Mouse (Mus musculus) heart, postnatal 0 days (tissue): ENCODE data around the gene Vamp1. TPM values are rescaled to one million over a fixed set of nuclear protein-coding genes. Genes with fewer than 3 reads are reported as not detected.

ENCODE experiments used
- ATAC-seq: fragments of 200-750 bp; cut with Nextera tagmentation; 2 replicates; pipeline ENCODE4 v1.8.0; 2017; ENCODE audit warnings: low read depth, moderate number of reproducible peaks, moderate library complexity; ENCODE audit not compliant: insufficient read depth
- DNase-seq: peaks from one replicate; pipeline ENCODE4 v3.0.0-alpha.2; 2016; ENCODE audit warnings: low spot score
- H3K27ac ChIP-seq: fragments of 300-500 bp; sonication (generic); 2 replicates; pipeline ENCODE4 v1.5.1; 2014; ENCODE audit warnings: low read depth, mild to moderate bottlenecking
- H3K27me3 ChIP-seq: fragments of 300-500 bp; sonication (generic); 2 replicates; pipeline ENCODE4 v1.6.1; 2014; ENCODE audit warnings: low read length, mixed read lengths; ENCODE audit not compliant: control insufficient read depth, insufficient read depth
- H3K36me3 ChIP-seq: fragments of 300-500 bp; sonication (generic); replicated peaks from 2 replicates; pipeline ENCODE4 v1.6.1; 2014; ENCODE audit warnings: low read length, mixed read lengths; ENCODE audit not compliant: control insufficient read depth, insufficient read depth
- H3K4me1 ChIP-seq: fragments of 300-500 bp; sonication (generic); 2 replicates; pipeline ENCODE4 v1.6.1; 2014; ENCODE audit warnings: antibody characterized with exemption; ENCODE audit not compliant: control insufficient read depth, insufficient read depth
- H3K4me2 ChIP-seq: fragments of 300-500 bp; sonication (generic); 2 replicates; pipeline ENCODE4 v1.6.1; 2014; ENCODE audit warnings: low read depth, mild to moderate bottlenecking, low read length, moderate library complexity
- H3K4me3 ChIP-seq: fragments of 300-500 bp; sonication (generic); 2 replicates; pipeline ENCODE4 v1.5.1; 2014; ENCODE audit warnings: low read depth, low read length
- H3K9ac ChIP-seq: fragments of 300-500 bp; sonication (generic); replicated peaks from 2 replicates; pipeline ENCODE4 v1.6.1; 2014; ENCODE audit warnings: low read depth, low read length, mixed read lengths
- H3K9me3 ChIP-seq: fragments of 300-500 bp; sonication (generic); replicated peaks from 2 replicates; pipeline ENCODE4 v1.6.1; 2016; ENCODE audit warnings: low read length; ENCODE audit not compliant: control insufficient read depth
- CTCF ChIP-seq: IDR thresholded peaks from 2 replicates; pipeline ENCODE4 v1.5.1; 2016; ENCODE audit warnings: antibody characterized with exemption, control low read depth, low read depth
- EP300 ChIP-seq: IDR thresholded peaks from 2 replicates; pipeline ENCODE4 v1.6.1; 2016; ENCODE audit warnings: antibody characterized with exemption, low read depth
- WGBS: fragments of 180-500 bp; shearing (Covaris S2); extraction: QIAGEN DNeasy Blood & Tissue Kit; methylation state at CpG from one replicate; pipeline ENCODE4 v1.1.7; 2014; 5-methylcytosine and 5-hydroxymethylcytosine counted together
- polyA plus RNA-seq: library from polyadenylated mRNA; unstranded; fragments of >200 nt; fragmentation: Nextera tagmentation; extraction: Ambion mirVana; gene quantifications from 2 replicates; pipeline ENCODE4 v1.2.1, GENCODE M21; 2015
- total RNA-seq: library from RNA; depleted of rRNA; stranded (reverse); fragments of >200 nt; gene quantifications from 2 replicates; pipeline ENCODE4 v1.2.3, GENCODE M21; 2014; ENCODE audit warnings: low replicate concordance

Gene Vamp1
- total and polyA plus RNA-seq, 2 experiments from 2014 or later: 3.6 to 5.4 TPM

DNA sequence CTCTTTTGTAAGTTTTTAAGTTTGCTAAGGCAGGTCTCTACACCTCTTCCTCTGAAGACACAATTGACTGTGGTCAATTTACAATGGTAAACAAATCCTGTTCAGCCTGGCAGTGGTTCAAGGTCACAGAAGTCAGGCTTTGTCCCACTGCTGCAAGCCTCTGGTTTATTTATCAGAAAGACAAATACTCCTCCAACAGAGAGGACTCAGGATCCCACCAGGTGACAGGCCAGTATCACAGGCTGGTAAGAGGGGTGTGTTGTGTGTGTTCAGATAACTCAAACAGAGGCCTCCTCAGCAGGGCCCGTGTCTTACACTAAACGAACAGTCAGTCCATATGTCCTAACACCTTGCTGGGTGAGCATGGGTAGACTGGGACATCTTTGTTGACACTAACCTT lies 42.9 kb upstream of the Vamp1 start:
- Histone ChIP-seq H3K4me1 (peaks cover 4% of the 10 kb centered on the region; the same call in 1 of the 2 replicates), H3K9ac (no peak overlapping the region), H3K36me3 (peaks cover 98% of the 10 kb centered on the region), H3K4me2 (no peak overlapping the region), H3K27me3 (no peaks in the 10 kb centered on the region), H3K4me3 (no peak overlapping the region), H3K9me3 (no peaks in the 10 kb centered on the region), H3K27ac (no peak overlapping the region)
- no peak for ATAC-seq
- TF ChIP-seq EP300 (no peak), CTCF (no peak)
- 53% methylated on average over 2 of the region's 2 CpGs for WGBS
- DNase-seq: no peak

DNA sequence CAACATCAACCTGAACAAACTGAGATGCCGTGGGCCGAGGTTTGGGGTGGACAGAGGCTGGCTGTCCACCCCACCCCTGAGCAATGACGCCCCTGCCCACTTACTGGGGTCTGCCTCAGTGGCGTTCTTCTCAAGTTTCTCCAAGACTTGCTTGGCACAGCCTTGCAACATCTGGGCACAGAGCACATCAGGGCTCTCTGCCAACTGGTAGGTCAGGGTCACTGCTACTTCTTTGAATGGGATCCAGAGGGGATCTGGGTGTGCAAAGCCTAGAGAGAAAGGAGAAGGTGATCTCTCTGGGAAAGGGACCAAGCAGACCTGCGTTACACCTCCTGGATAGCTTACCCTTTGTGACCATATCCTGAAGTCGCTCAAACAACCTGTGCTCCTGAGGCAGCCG lies 42.1 kb upstream of the Vamp1 start:
- H3K9ac ChIP-seq: no peak overlapping the region
- no peak overlapping the region for H3K4me2 ChIP-seq
- no peak overlapping the region for H3K4me3 ChIP-seq
- 95% methylated on average over 7 of the region's 7 CpGs for WGBS
- H3K27ac ChIP-seq: no peak overlapping the region
- no peaks in the 10 kb centered on the region for H3K4me1 ChIP-seq
- ATAC-seq (no peak), DNase-seq (no peak)
- H3K27me3 ChIP-seq: no peaks in the 10 kb centered on the region
- H3K9me3 ChIP-seq: no peaks in the 10 kb centered on the region
- TF ChIP-seq EP300 (no peak), CTCF (no peak)
- peaks cover 98% of the 10 kb centered on the region for H3K36me3 ChIP-seq

DNA sequence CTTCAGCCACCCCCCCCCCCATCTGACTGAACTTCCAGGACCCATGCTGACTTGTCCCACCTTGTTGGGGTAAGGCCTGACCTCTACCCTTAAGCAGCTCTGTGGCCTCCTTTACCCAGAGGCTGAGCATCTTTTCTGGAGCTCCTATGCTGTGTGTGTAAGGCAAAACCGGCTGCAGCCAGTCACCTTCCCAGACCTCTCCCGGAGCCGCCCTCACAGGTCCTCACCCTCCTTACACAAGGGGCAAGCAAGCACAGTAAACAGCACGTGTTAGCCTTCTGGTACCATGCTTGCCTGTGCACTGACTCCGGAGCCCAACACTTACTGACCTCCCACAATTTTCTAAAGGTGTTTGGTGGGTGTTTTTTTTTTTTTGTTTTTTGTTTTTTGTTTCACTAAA lies 39.9 kb upstream of the Vamp1 start:
- WGBS: 88% methylated on average over 5 of the region's 5 CpGs
- ATAC-seq: no peak
- H3K4me1 ChIP-seq: no peaks in the 10 kb centered on the region

DNA sequence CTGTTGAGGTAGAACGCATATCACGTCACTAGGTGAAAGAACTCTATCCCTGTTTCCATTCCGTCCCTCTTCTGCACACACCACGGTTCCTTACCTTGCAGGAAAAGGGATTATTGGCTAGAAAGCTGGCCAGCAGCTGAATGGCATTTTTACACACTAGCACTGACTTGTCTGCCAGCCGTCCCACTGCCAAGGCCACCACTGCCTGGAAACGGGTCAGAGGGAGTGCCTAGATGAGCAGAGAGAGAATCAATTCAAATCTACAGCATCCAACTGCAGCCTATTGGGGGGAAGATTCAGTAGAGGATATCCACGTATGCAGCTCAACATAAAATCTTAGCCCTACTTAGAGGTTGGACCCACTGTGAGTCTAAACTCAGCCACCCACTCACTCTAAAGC lies 35.8 kb upstream of the Vamp1 start:
- ATAC-seq: no peak
- H3K27me3 ChIP-seq: no peaks in the 10 kb centered on the region
- no peaks in the 10 kb centered on the region for H3K9me3 ChIP-seq
- H3K4me3 ChIP-seq: no peak overlapping the region
- 92% methylated on average over 7 of the region's 7 CpGs for WGBS
- no peaks in the 10 kb centered on the region for H3K4me1 ChIP-seq
- peaks cover 98% of the 10 kb centered on the region for H3K36me3 ChIP-seq
- H3K4me2 ChIP-seq: no peak overlapping the region
- no peak for TF ChIP-seq CTCF
- TF ChIP-seq EP300: no peak
- no peak overlapping the region for H3K27ac ChIP-seq
- no peak overlapping the region for H3K9ac ChIP-seq
- no peak for DNase-seq

More for the DNA sequence above, 39.9 kb upstream of the Vamp1 start:
- TF ChIP-seq EP300 (no peak), CTCF (no peak)
- Histone ChIP-seq H3K9me3 (no peaks in the 10 kb centered on the region), H3K9ac (no peak overlapping the region), H3K36me3 (peaks cover 98% of the 10 kb centered on the region), H3K27me3 (no peaks in the 10 kb centered on the region), H3K4me2 (no peak overlapping the region), H3K4me3 (no peak overlapping the region), H3K27ac (no peak overlapping the region)
- no peak for DNase-seq

DNA sequence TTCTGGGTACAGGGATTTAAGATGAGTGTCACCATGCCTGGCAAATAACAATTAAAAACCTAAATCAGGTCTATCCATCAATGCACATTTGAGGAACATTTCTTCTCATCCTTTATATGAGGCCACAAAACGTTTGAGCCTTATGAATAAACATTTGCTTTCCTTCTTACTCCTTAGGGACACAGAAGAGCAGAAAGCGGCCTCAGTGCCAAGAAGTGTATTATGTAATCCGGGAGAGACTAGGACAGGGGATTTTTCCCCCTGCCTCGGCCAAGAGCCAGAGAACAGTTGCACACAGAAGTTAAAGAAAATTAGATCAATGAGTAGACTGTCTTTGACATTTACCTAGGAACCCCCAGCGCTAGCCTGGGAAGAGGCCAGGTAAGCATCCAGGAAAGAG lies 33.2 kb upstream of the Vamp1 start:
- Histone ChIP-seq H3K36me3 (peaks cover 98% of the 10 kb centered on the region), H3K9me3 (no peaks in the 10 kb centered on the region), H3K27ac (no peak overlapping the region), H3K27me3 (no peaks in the 10 kb centered on the region), H3K4me2 (no peak overlapping the region), H3K4me1 (no peaks in the 10 kb centered on the region), H3K4me3 (no peak overlapping the region), H3K9ac (no peak overlapping the region)
- no peak for TF ChIP-seq CTCF
- no peak for TF ChIP-seq EP300
- ATAC-seq: no peak
- no peak for DNase-seq
- 76% methylated on average over 5 of the region's 5 CpGs for WGBS

DNA sequence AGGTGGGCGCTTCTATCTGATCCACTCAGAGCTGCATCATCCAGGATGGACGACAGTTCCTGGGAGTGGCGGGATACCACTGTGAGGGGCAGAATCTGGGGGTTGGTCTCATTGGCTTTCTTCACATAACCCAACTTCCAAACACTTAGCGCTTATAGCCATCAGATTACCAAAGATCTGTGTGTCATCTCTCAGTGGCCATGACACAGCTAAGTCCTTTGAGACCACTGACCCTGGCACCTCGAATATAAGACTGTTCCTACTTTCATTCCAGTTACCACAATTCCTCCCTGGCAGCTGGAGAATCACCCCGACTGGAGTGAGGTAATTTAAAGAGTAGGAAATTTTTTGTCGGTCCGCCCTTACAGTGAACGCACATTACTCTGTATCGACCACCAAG lies 29.1 kb upstream of the Vamp1 start:
- no peaks in the 10 kb centered on the region for H3K9me3 ChIP-seq
- 97% methylated on average over 10 of the region's 10 CpGs for WGBS

More for the DNA sequence above, 29.1 kb upstream of the Vamp1 start:
- TF ChIP-seq EP300 (no peak), CTCF (no peak)
- ATAC-seq (no peak), DNase-seq (no peak)
- peaks cover 80% of the 10 kb centered on the region for H3K36me3 ChIP-seq
- no peaks in the 10 kb centered on the region for H3K27me3 ChIP-seq
- H3K4me2 ChIP-seq: no peak overlapping the region
- peaks cover 4% of the 10 kb centered on the region; the same call in 1 of the 2 replicates for H3K4me1 ChIP-seq
- no peak overlapping the region for H3K9ac ChIP-seq
- no peak overlapping the region for H3K4me3 ChIP-seq
- H3K27ac ChIP-seq: no peak overlapping the region
